Mouse (Mus musculus): ENCODE results near the gene 2310030G06Rik.

The 2310030G06Rik gene

GRCm38 (mm10) chr9:50746214-50746677 is at the start of gene 2310030G06Rik:
Gene 2310030G06Rik, minus strand, starts transcription at chr9:50746536.
- peak; percentile 70 for DNase-seq (ENCODE audit: low spot score)

DNA sequence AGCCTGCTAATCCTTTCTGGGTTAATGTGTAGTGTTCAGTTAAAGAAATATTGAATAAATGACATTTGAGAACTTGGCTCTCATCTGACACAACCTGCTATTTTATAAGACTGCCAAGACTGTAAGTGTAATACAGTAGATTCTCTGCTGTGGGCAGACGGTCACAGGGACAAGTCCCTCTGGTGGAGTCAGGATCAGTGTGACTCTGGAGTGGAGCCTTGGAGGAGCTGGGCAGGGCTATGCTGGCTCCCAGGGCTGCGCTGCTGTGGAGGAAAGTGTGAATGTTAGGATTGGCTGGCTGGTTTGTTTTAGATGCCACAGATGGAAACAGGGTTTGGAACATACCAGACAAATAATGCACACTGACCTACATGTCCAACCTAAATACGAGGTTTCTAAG is 48.9 kb upstream of the 2310030G06Rik start:
- no peak for DNase-seq (ENCODE audit: low spot score)

GRCm38 (mm10) chr9:50782155-50782554 is 35.8 kb upstream of the 2310030G06Rik start:
- DNase-seq (ENCODE audit: low spot score): peak; percentile 67

DNA sequence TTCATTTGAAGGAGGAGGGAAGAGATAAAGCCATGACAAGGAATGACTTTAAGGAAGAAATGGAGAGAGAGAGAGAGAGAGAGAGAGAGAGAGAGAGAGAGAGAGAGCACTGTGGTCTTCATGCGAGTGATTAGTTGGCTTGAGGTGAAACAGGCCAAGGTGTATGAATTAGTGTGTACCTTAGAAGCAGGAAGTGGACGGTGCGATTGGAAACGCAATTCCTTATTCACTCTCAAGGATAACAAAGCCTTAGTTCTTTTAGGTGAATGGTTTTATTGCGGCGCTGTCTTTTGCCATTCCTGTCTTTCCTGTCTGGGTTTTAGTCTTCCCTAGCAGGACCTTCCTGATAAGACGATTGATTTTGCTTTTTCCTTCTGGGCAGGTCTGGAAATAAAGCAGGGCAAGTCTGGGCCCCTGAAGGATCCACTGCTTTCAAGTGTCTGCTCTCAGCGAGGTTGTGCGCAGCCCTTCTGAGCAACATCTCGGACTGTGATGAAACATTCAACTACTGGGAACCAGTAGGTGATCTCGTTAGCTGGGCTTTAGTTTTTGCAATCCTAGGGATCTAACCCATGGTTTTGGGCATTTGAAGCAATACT is 29.9 kb upstream of the 2310030G06Rik start:
- DNase-seq (ENCODE audit: low spot score): no peak

DNA sequence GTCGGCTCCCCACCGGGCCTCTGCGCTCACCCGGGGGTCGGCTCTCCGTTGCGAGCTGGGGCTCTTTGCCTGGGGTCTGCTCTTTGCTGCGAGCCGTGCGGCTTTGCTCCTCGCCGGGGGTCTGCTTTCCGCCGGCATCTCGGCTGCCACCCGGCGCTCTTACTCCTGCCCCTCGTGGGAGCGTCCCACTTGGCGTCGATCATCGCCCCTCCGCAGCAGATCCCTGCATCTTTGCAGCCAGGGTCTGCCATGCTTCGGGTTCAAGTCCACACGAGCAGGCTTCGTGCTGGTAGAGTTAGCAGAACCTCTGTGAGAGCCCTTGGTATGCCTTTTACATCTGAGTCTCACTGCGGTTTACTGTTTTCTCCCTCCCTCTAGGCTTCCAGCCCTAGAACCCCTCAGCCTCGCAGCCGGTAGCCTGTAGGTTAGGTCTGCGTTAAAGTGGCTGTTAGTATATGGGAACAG is 29.4 kb upstream of the 2310030G06Rik start:
- DNase-seq (ENCODE audit: low spot score): peak; percentile 49

DNA sequence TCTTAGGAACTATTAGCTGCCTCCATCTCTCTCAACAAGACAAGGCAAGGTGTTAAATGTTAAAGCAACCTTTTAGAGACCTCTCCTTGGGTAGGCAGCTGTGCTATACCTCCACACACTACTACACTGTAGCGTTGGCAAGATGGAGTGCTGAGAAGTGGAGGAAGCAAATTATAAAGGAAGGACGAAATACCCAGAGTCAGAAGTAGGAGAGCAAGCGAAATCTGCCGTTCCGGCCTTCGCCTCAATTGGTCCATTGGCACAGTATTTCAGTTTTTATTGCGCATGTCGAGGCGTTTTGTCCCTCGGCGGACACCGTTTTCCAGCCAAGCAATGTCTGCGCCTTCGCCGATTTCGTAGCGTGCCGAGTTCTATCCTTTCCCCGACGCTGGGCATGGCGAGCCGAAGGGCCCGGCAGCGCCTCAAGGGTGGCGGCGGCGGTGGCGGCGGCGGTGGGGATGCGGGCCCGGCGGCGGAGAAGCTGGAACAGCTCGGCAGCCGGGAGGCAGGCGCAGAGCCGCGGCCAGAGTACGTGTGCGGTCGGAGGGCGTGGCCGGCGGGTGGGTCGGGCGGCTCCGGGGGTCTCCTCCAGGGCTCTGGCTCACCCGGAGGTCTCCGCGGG is 28.8 kb upstream of the 2310030G06Rik start, which contains the start of the genes Alg9 and 1110032A03Rik:
Gene Alg9 (plus strand): TSS at position 29 of the 622 bp plus-strand sequence.
Gene 1110032A03Rik (minus strand): TSS at position 530 of the 622 bp plus-strand sequence.
- DNase-seq (ENCODE audit: low spot score): peak; percentile 93

DNA sequence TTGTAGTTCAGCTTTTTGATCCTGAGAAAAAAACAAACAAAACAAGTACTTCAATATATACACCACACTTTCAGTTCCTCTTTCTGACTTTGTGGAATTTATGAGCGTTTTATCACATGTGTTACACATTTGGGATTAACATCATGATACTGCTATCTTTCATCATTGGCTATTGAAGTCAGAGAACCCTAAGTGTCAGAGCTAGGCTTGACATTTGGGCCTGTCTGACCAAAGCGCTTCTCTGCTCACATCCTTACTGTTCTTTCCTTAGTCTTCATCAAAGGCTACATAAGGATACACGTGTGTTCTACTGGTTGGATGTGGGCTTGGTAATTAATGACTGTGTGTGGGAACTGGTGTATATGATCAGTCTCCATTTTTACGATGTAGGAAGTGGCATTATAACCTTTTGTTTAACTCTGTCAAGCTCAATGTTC is 27.7 kb upstream of the 2310030G06Rik start:
- no peak for DNase-seq (ENCODE audit: low spot score)

DNA sequence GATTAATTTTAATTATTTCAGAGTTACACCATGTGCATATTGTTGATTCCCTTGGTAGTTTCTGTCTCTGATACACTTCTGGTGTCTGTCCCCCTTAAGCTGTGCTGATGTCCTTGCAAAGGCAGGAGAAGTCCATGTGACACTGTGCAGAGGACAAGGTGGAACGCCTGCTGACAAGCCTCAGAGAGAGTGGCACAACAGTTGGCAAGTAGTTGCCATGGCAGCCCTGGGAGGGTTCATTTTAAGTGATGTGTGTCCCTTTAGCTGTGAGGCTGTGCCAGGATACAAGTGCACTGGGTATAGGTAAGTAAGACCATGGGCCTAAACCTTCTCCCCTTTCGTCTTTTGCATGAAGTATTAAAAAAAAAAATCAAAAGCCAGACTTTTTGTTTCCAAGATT is 23.7 kb upstream of the 2310030G06Rik start:
- DNase-seq (ENCODE audit: low spot score): no peak

DNA sequence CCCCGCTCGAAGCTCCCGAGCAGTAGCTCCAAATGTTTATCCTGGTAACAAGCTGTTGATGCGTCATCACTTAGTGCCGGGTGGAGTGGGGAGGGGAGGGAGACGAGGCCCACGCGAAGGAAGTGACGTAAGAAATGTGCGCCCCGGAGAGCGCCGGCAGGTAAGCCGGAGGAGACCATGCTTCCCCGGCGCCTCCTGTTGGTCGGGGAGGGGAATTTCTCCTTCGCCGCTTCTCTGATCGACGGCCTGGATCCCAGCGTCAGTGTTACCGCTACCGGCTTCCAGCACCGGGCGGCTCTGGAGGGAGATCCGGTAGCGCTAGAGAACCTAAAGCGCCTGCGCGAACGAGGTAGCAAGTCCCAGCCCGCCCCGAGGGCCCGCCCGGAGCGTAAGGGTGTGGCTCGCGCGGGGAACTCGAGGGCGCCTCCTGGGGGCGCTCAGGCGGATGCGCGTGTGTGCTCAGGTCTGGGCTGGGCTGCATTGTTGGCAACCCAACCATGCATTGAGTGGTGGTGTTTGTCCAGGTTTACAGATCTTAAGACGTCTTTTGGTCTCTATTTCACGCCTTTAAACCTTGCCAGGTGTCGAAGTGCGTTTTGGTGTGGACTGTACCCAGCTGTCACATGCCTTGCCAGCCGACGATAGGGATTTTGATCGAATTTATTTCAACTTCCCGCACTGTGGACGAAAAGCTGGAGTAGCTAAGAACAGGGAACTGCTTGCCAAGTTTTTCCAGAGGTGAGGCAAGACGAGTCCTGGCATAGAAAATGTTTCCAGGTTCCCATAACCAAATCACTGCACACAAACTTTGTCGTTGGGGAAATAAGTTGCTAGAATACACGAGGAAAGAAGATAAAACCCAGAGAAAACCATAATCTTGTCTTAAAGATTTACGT is 22.0 kb upstream of the 2310030G06Rik start, which contains the start of gene Fdxacb1:
Gene Fdxacb1 (plus strand): TSS at position 130 of the 896 bp plus-strand sequence.
- DNase-seq (ENCODE audit: low spot score): peak; percentile 98

GRCm38 (mm10) chr9:50767531-50768106 is 21.3 kb upstream of the 2310030G06Rik start:
- no peak for DNase-seq (ENCODE audit: low spot score)

DNA sequence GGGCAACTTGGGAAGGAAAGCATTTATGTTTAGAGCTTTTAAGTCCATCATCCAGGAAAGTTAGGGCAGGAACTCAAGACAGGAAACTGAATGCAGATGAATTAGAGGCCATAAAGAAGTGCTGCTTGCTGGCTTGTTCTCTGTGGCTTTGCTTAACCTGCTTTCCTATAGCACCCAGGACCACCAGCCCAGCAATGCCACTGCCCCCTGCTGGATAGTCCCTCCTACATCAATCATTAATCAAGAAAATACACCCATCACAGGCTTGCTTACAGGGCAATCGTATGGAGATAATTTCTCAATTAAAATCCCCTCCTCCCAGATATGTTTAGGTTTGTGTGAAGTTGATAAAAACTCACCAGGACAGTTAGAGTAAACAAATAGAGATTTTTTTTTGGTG is 17.0 kb upstream of the 2310030G06Rik start:
- DNase-seq (ENCODE audit: low spot score): peak; percentile 61

- DNase-seq (ENCODE audit: low spot score): no peak
These were observed 15.3 kb upstream of the 2310030G06Rik start for GRCm38 (mm10) chr9:50761520-50762243.

- DNase-seq (ENCODE audit: low spot score): no peak
These were observed 10.4 kb upstream of the 2310030G06Rik start for GRCm38 (mm10) chr9:50756711-50757110.

GRCm38 (mm10) chr9:50753947-50754346 is 7.6 kb upstream of the 2310030G06Rik start:
- no peak for DNase-seq (ENCODE audit: low spot score)

DNA sequence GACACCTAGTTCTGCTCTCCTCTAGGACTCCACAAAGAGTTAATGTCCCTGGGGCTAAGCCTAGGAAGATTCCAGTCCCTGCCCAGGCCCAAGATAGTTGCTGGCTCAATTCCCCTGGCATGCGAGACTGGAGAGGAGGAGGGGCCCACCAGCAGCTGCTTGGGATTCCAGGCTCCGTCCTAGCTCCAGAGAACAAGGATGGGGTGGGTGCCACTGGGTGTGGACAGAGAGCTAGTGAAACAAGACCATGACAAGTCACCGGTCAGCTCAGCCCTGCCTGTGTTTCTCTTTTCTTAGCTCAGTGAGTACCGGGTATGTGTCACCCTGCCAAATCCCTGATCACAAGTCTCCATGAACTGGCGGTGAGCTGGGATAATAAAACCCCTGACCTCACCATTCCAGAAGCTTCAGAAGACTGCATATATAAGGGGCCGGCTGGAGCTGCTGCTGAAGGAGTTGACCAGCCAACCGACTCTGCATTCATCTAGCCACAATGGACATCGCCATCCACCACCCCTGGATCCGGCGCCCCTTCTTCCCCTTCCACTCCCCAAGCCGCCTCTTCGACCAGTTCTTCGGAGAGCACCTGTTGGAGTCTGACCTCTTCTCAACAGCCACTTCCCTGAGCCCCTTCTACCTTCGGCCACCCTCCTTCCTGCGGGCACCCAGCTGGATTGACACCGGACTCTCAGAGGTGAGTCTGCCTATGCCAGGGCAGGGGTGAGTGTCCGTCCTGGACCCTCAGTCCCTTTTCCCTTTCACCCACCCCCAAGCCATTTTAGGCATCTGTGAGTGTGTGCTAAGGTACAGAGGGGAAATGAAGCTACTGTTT is 6.7 kb upstream of the 2310030G06Rik start:
- DNase-seq (ENCODE audit: low spot score): no peak

- no peak for DNase-seq (ENCODE audit: low spot score)
These were observed 5.8 kb upstream of the 2310030G06Rik start, which contains the start of gene Hspb2 for GRCm38 (mm10) chr9:50752054-50752602. Gene Hspb2, minus strand, starts transcription at chr9:50752354.

- DNase-seq (ENCODE audit: low spot score): no peak
These were observed 5.0 kb upstream of the 2310030G06Rik start, which contains the start of gene Cryab for GRCm38 (mm10) chr9:50751323-50751722. Gene Cryab, plus strand, starts transcription at chr9:50751325.

- DNase-seq (ENCODE audit: low spot score): no peak
These were observed 4.4 kb upstream of the 2310030G06Rik start for GRCm38 (mm10) chr9:50750706-50751105.

DNA sequence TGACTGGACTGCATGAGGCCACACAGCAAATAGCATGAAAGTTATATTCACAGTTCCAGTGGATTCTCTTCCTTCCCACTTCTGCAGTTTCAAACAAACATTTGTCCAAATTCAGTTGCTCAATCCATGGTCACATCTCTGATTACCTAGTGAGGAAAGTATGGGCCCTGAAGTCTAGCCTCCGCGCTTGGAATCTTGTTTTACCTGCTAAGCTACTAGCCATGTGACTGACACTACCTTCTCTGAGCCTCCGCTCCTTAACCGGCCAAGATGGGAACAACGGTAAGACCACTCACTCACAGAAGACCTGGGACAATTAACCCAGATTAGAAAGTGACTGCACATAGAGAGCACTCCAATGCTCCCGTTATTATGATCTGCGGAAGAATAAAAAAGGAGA is 530 bp downstream of the 2310030G06Rik start:
- peak; percentile 32 for DNase-seq (ENCODE audit: low spot score)

DNA sequence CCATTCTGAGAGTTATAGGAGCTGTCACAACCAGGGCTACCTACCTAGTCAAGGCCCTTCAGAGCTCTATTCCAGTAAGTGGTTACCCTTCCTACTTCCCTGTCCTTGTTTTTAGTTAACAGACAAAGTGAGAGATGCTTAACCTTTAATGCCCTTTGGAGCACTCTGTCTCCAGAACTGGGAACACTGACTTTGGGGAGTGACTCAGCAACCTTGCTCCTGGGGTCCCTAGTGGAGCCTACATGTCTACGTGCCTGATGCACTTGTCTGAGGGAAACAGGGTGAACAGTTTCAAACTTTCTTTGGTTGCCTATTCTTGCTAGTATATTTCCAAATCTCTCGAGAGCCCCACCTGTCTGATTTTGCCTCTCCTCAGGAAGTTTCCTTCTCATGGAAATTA is 3.6 kb downstream of the 2310030G06Rik start:
- no peak for DNase-seq (ENCODE audit: low spot score)

All from embryo, embryonic 10 days (tissue).